Mouse (Mus musculus) CD4-positive, CD25-positive, alpha-beta regulatory T cell, adult 4 months (primary cell): ENCODE results near the gene Trak1. TPM values are rescaled to one million over a fixed set of nuclear protein-coding genes. Genes with fewer than 3 reads are reported as not detected.
"Not testable (repeated sequence)": the region's sequence is repeated elsewhere in the genome, so short reads cannot be mapped to it uniquely, and the experiment has no call there.

Source experiments
- ATAC-seq: one replicate; pipeline ENCODE4 v1.8.0; 2017
- polyA plus RNA-seq, 2 experiments: library from polyadenylated mRNA; unstranded; fragments of 100-300 nt; shearing (Covaris generic); gene quantifications; one replicate each; pipeline ENCODE4 v1.2.1; 2017

Gene Trak1
- polyA plus RNA-seq, 2 experiments from 2014 or later, result 8.9 to 10.7 TPM

GRCm38 (mm10) chr9:121320433-121320832 lies 23.1 kb downstream of the Trak1 start:
- ATAC-seq, result no peak

GRCm38 (mm10) chr9:121321118-121321517 lies 23.8 kb downstream of the Trak1 start:
- ATAC-seq, result no peak

GRCm38 (mm10) chr9:121322034-121322433 lies 24.7 kb downstream of the Trak1 start:
- ATAC-seq, result no peak

- ATAC-seq, result not testable (repeated sequence)
Measured at GRCm38 (mm10) chr9:121328342-121328741, 31.0 kb downstream of the Trak1 start.

- no peak for ATAC-seq
Measured at GRCm38 (mm10) chr9:121329181-121329580, 31.9 kb downstream of the Trak1 start.

- ATAC-seq, result no peak
Measured at GRCm38 (mm10) chr9:121330065-121330464, 32.8 kb downstream of the Trak1 start.

- no peak for ATAC-seq
Measured at GRCm38 (mm10) chr9:121331438-121331837, 34.1 kb downstream of the Trak1 start.

GRCm38 (mm10) chr9:121331878-121332630 lies 34.8 kb downstream of the Trak1 start:
- no peak for ATAC-seq

GRCm38 (mm10) chr9:121333559-121333958 lies 36.3 kb downstream of the Trak1 start:
- ATAC-seq, result no peak

- no peak for ATAC-seq
Measured at GRCm38 (mm10) chr9:121334311-121334851, 37.1 kb downstream of the Trak1 start.

GRCm38 (mm10) chr9:121335568-121335967 lies 38.3 kb downstream of the Trak1 start:
- no peak for ATAC-seq

GRCm38 (mm10) chr9:121336324-121336946 lies 39.1 kb downstream of the Trak1 start:
- no peak for ATAC-seq

- no peak for ATAC-seq
Measured at GRCm38 (mm10) chr9:121337216-121337937, 40.1 kb downstream of the Trak1 start.

- ATAC-seq, result no peak
Measured at GRCm38 (mm10) chr9:121337938-121338289, 40.6 kb downstream of the Trak1 start.

- ATAC-seq, result no peak
Measured at GRCm38 (mm10) chr9:121341832-121342231, 44.5 kb downstream of the Trak1 start.

GRCm38 (mm10) chr9:121342510-121343110 lies 45.3 kb downstream of the Trak1 start:
- ATAC-seq, result no peak

GRCm38 (mm10) chr9:121343122-121343876 lies 46.0 kb downstream of the Trak1 start:
- ATAC-seq, result no peak

- no peak for ATAC-seq
Measured at GRCm38 (mm10) chr9:121344344-121344743, 47.0 kb downstream of the Trak1 start.

GRCm38 (mm10) chr9:121345427-121346130 lies 48.3 kb downstream of the Trak1 start:
- no peak for ATAC-seq

GRCm38 (mm10) chr9:121346635-121347034 lies 49.3 kb downstream of the Trak1 start:
- no peak for ATAC-seq

GRCm38 (mm10) chr9:121347981-121348380 lies 50.7 kb downstream of the Trak1 start:
- ATAC-seq, result no peak
